Mouse (Mus musculus) myocyte (in vitro differentiated cells): ENCODE data around the gene Rps6ka2.

Source experiments
- E2F4 ChIP-seq: IDR thresholded peaks from one replicate; pipeline ENCODE4 v1.6.1; 2011; ENCODE audit warnings: mild to moderate bottlenecking, control low read depth, moderate library complexity; ENCODE audit not compliant: insufficient read depth
- MYOD1 ChIP-seq, 3 experiments: IDR thresholded peaks; one replicate each; pipeline ENCODE4 v1.6.1; 2011; ENCODE audit warnings: control low read depth in 2 of 3, low read depth in 2 of 3, mild to moderate bottlenecking in 2 of 3, moderate library complexity in 1 of 3; ENCODE audit not compliant: insufficient read length in 2 of 3, control insufficient read depth in 1 of 3
- POLR2A ChIP-seq: IDR thresholded peaks from one replicate; pipeline ENCODE4 v1.6.1; 2011; ENCODE audit warnings: low read depth, mild to moderate bottlenecking, control low read depth, moderate library complexity; ENCODE audit not compliant: insufficient read length
- TCF12 ChIP-seq: IDR thresholded peaks from one replicate; pipeline ENCODE4 v1.6.1; 2011; ENCODE audit warnings: mild to moderate bottlenecking, control low read depth; ENCODE audit not compliant: poor library complexity, insufficient read depth, severe bottlenecking

GRCm38 (mm10) chr17:7271522-7272134 lies 101.7 kb downstream of the Rps6ka2 start:
- TF ChIP-seq POLR2A: no peak
- TF ChIP-seq TCF12: peak; percentile 37
- TF ChIP-seq E2F4: no peak
- TF ChIP-seq MYOD1 (IDR thresholded peaks at IDR 0.05; ENCODE audit: control insufficient read depth in 1 of 3, insufficient read length in 2 of 3, low read depth in 2 of 3): peak; percentile 68 to 91 (median 91)
